Mouse (Mus musculus) small intestine, adult 2 months (tissue): Measurements from ENCODE around the gene Zfp287. TPM values are rescaled to one million over a fixed set of nuclear protein-coding genes. Genes with fewer than 3 reads are reported as not detected.

ENCODE experiments used
- H3K27ac ChIP-seq: fragments of 200-500 bp; 2 replicates; pipeline ENCODE4 v1.5.1; 2012; ENCODE audit warnings: low read depth, low read length, control low read depth, inconsistent platforms; ENCODE audit not compliant: insufficient read depth
- H3K27me3 ChIP-seq: fragments of 200-500 bp; 2 replicates; pipeline ENCODE4 v1.6.1; 2012; ENCODE audit warnings: mild to moderate bottlenecking, moderate library complexity, low read length, inconsistent platforms; ENCODE audit not compliant: control insufficient read depth, insufficient read depth
- H3K36me3 ChIP-seq: fragments of 200-500 bp; 2 replicates; pipeline ENCODE4 v1.6.1; 2012; ENCODE audit warnings: mild to moderate bottlenecking, low read length, control low read depth, inconsistent platforms; ENCODE audit not compliant: control insufficient read depth, insufficient read depth
- H3K4me1 ChIP-seq: fragments of 200-500 bp; 2 replicates; pipeline ENCODE4 v1.6.1; 2012; ENCODE audit warnings: low read length, inconsistent platforms, mixed read lengths; ENCODE audit not compliant: control insufficient read depth, insufficient read depth, insufficient read length
- H3K4me3 ChIP-seq: fragments of 200-500 bp; 2 replicates; pipeline ENCODE4 v1.5.1; 2012; ENCODE audit warnings: low read depth, mild to moderate bottlenecking, control low read depth, inconsistent platforms, low read length, moderate library complexity
- CTCF ChIP-seq: fragments of 200-500 bp; IDR thresholded peaks from 2 replicates; pipeline ENCODE4 v1.5.1; 2012; ENCODE audit warnings: low read depth, mild to moderate bottlenecking, control low read depth, inconsistent platforms, low read length, moderate library complexity, mixed read lengths; ENCODE audit not compliant: insufficient replicate concordance, insufficient read length; ENCODE audit errors: extremely low read depth
- POLR2A ChIP-seq: fragments of 200-500 bp; IDR thresholded peaks from 2 replicates; pipeline ENCODE4 v1.6.1; 2012; ENCODE audit warnings: low read depth, mild to moderate bottlenecking, control low read depth, inconsistent platforms, low read length, moderate library complexity
- WGBS: fragments of 180-500 bp; shearing (Covaris S2); methylation state at CpG from one replicate; pipeline ENCODE4 v1.1.7; 2018; 5-methylcytosine and 5-hydroxymethylcytosine counted together
- polyA plus RNA-seq: library from polyadenylated mRNA; depleted of rRNA; stranded (reverse); fragments of >200 nt; gene quantifications from 2 replicates; pipeline ENCODE4 v1.2.3, GENCODE M21; 2012; rRNA removed

Gene Zfp287
- polyA plus RNA-seq, 1 experiment, result 0.39 TPM

GRCm38 (mm10) chr11:62660885-62661284 lies 70.8 kb downstream of the Zfp287 start:
- TF ChIP-seq CTCF, result no peak
- TF ChIP-seq POLR2A, result no peak
- peaks cover 10% of the 10 kb centered on the region for H3K36me3 ChIP-seq
- no peaks in the 10 kb centered on the region; the same call in 1 of the 2 replicates for H3K4me1 ChIP-seq
- WGBS, result 63% methylated on average over 4 of the region's 4 CpGs
- H3K27me3 ChIP-seq, result no peaks in the 10 kb centered on the region
- no peak overlapping the region for H3K27ac ChIP-seq
- H3K4me3 ChIP-seq, result no peak overlapping the region

DNA sequence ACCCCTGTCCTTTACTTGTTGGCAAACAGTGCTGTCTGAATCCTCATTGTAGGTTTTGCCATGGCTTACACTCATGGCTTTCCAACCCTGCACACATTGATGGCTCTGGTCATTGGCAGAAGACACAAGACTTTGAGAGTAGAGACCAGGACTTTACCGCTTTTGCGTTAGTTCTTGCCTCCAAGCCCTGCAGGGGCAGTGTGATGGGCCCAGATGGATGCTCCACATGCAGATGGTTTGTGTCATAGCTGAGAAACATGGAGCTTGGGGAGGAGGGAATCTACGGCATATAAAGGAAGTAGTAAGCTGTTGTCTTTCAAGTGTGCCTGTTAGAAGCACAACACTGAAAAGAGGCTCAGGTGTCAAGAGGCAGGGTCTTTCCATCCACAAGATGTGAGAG lies 79.6 kb downstream of the Zfp287 start:
- no peaks in the 10 kb centered on the region for H3K27me3 ChIP-seq
- peaks cover 2% of the 10 kb centered on the region for H3K36me3 ChIP-seq
- H3K4me3 ChIP-seq, result no peak overlapping the region
- TF ChIP-seq POLR2A, result no peak
- no peak for TF ChIP-seq CTCF
- H3K4me1 ChIP-seq, result no peaks in the 10 kb centered on the region
- WGBS, result 92% methylated on average over 3 of the region's 3 CpGs
- no peak overlapping the region for H3K27ac ChIP-seq

GRCm38 (mm10) chr11:62651563-62651962 lies 80.1 kb downstream of the Zfp287 start:
- no peak for TF ChIP-seq POLR2A
- TF ChIP-seq CTCF, result no peak
- peaks cover under 1% of the 10 kb centered on the region; the same call in 1 of the 2 replicates for H3K4me1 ChIP-seq
- peaks cover 2% of the 10 kb centered on the region for H3K36me3 ChIP-seq
- no peak overlapping the region for H3K27ac ChIP-seq
- 87% methylated on average over 3 of the region's 3 CpGs for WGBS
- H3K4me3 ChIP-seq, result no peak overlapping the region
- H3K27me3 ChIP-seq, result no peaks in the 10 kb centered on the region

Other genes starting within 250 kb of the Zfp287 start
- 77.4 and 175 TPM in 2 replicates for gene Cenpv, start 192.6 kb downstream of the Zfp287 start, polyA plus RNA-seq
- gene Ubb, start 180.7 kb downstream of the Zfp287 start, polyA plus RNA-seq, result 827 and 2,308 TPM in 2 replicates
- 4.0 and 4.7 TPM in 2 replicates for gene Trpv2, start 157.4 kb downstream of the Zfp287 start, polyA plus RNA-seq
- gene Lrrc75a, start 83.4 kb downstream of the Zfp287 start, polyA plus RNA-seq, result 40.6 and 109 TPM in 2 replicates
- 20.0 and 26.4 TPM in 2 replicates for gene Mmgt2, start 83.2 kb downstream of the Zfp287 start, polyA plus RNA-seq
- not detected in 2 replicates for gene Gm10428, start 21.2 kb upstream of the Zfp287 start, polyA plus RNA-seq
- 0.04 and 0.14 TPM in 2 replicates for gene Zfp286, start 57.6 kb upstream of the Zfp287 start, polyA plus RNA-seq
- gene Trim16, start 88.3 kb upstream of the Zfp287 start, polyA plus RNA-seq, result 3.8 and 10.9 TPM in 2 replicates
- 0.06 and 0.37 TPM in 2 replicates for gene Fbxw10, start 115.2 kb upstream of the Zfp287 start, polyA plus RNA-seq
- 3.3 and 5.5 TPM in 2 replicates for gene Tvp23b, start 147.6 kb upstream of the Zfp287 start, polyA plus RNA-seq
- gene Cdrt4, start 219.3 kb upstream of the Zfp287 start, polyA plus RNA-seq, result not detected in 2 replicates